Comparison of ENCODE assay signal across 8 mouse cellular contexts in the genomic region with DNA sequence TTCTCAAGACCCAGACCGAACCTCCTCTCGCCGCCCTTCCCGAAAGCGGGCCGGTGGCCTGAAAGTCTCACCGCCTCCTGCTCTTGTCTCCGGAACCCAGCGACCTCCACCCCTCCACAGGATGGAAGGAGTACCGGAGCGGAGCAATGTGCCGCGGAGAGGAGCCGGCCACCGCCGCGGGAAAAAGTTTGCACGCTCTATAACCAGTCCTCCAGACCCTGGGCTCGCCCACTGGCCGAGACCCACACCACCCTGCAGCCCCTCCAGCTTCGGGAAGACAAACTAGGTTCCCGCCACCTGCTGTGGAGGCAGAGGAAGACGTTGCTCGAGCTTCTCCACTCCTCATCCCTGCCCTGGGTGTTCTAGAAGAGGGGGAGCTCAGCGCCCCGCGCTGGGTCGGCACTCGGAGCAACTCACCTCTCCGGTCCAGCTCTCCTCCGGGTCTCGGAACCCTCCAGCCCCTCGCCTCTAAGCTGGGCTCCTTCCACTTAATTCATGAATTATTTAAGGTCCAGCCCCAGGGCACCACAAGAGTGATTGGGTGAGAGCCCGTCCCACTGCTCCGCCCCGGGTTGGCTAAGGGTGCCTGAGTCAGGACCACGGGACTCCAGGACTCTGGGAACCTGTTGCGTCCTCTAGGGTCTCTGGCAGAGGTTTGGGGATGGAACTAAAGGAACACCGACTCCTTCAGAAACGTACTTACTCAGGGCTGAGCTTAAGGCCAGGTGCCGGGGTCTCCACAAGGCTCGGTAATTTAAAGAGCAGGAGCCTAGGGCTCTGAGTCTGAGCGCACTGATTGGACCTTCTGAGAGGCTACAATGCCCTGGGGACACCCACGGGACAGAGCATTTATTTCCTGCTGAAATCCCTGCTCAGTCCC. TPM values are rescaled to one million over a fixed set of nuclear protein-coding genes. Genes with fewer than 3 reads are reported as not detected.
DNase-seq lines count a peak whose midpoint lies in the region; ATAC-seq and TF ChIP-seq lines count a peak whose summit lies in the region.

TSS of gene Prom1 (minus strand) at position 802 of the 880 bp plus-strand sequence.

- H3K9me3 ChIP-seq in liver, embryonic 11.5 days (ENCODE audit: control insufficient read depth, low read length): no peaks in the 10 kb centered on the region

- peak within 1 kb of the TSS; percentile 64 for H3K9ac ChIP-seq in liver, embryonic 11.5 days (ENCODE audit: low read depth, low read length)

- H3K27ac ChIP-seq in kidney, adult 2 months (ENCODE audit: insufficient read depth, low read depth, low read length): peak within 1 kb of the TSS; percentile 66
- H3K27ac ChIP-seq in liver, embryonic 11.5 days (ENCODE audit: low read depth, low read length): no peak within 1 kb of the TSS

- H3K36me3 ChIP-seq in kidney, adult 2 months (ENCODE audit: control insufficient read depth, insufficient read depth, low read length): no peaks in the 10 kb centered on the region
- no peaks in the 10 kb centered on the region for H3K36me3 ChIP-seq in liver, embryonic 11.5 days (ENCODE audit: control insufficient read depth, insufficient read depth, low read length)

- no peaks in the 10 kb centered on the region for H3K27me3 ChIP-seq in kidney, adult 2 months (replicated peaks; ENCODE audit: control insufficient read depth, insufficient read depth, low read length)
- H3K27me3 ChIP-seq in liver, embryonic 11.5 days (replicated peaks; ENCODE audit: control insufficient read depth, insufficient read depth, low read length): peaks cover 34% of the 10 kb centered on the region

- peaks cover 41% of the 10 kb centered on the region for H3K4me1 ChIP-seq in kidney, adult 2 months (ENCODE audit: control insufficient read depth, insufficient read depth, low read length)
- no peaks in the 10 kb centered on the region for H3K4me1 ChIP-seq in liver, embryonic 11.5 days (replicated peaks; ENCODE audit: control insufficient read depth, insufficient read depth, low read length)

- no peak for TF ChIP-seq CTCF in kidney, adult 2 months (conservative IDR thresholded peaks at IDR 0.05; ENCODE audit: insufficient read depth, insufficient read length, low read depth, low read length)

- no peak for TF ChIP-seq POLR2A in kidney, adult 2 months (IDR thresholded peaks at IDR 0.05; ENCODE audit: low read depth, low read length)

- peak within 1 kb of the TSS; percentile 75 for H3K4me2 ChIP-seq in liver, embryonic 11.5 days

- WGBS in kidney, adult 2 months: 5% methylated on average over 44 of the region's 44 CpGs
- WGBS in liver, embryonic 11.5 days: 2% methylated on average over 44 of the region's 44 CpGs

- H3K4me3 ChIP-seq in kidney, adult 2 months (ENCODE audit: insufficient read depth, low read depth, low read length): peak within 1 kb of the TSS; percentile 64
- peak within 1 kb of the TSS; percentile 57 for H3K4me3 ChIP-seq in liver, embryonic 11.5 days (ENCODE audit: low read depth, low read length)

- peak; percentile 3 to 15 for DNase-seq in spleen, postnatal 10 days (ENCODE audit: low spot score in 2 of 2)
- no peak for DNase-seq in spleen, postnatal 14 days (ENCODE audit: low spot score in 2 of 2)
- DNase-seq in kidney, adult 2 months: peak; percentile 81
- peak; percentile 56 for DNase-seq in liver, embryonic 11.5 days (ENCODE audit: low spot score)
- DNase-seq in neural tube, embryonic 10.5 days (ENCODE audit: extremely low spot score, low spot score): peak; percentile 83
- DNase-seq in adipocyte (ENCODE audit: low spot score): no peak

- ATAC-seq in common myeloid progenitor, adult 5-6 weeks (replicated peaks; ENCODE audit: low read depth, poor library complexity, severe bottlenecking): peak; percentile 51
- peak; percentile 35 for ATAC-seq in granulocyte monocyte progenitor cell, adult 5-6 weeks (replicated peaks; ENCODE audit: poor library complexity, severe bottlenecking)
- ATAC-seq in liver, embryonic 11.5 days (replicated peaks; ENCODE audit: low FRiP score): peak; percentile 50

RNA-seq across cellular contexts. Expression of gene Prom1, which starts in this region (rescaled TPM):
- 1.2 and 3.4 TPM in 2 replicates for total RNA-seq in common myeloid progenitor, adult 5-6 weeks (2017)
- 12.7 and 17.1 TPM in 2 replicates for total RNA-seq in granulocyte monocyte progenitor cell, adult 5-6 weeks (2014; fragmentation: Nextera tagmentation)
- total RNA-seq in granulocyte monocyte progenitor cell, adult 5-6 weeks (2017): 40.5 and 45.8 TPM in 2 replicates
- 53.6 and 67.6 TPM in 2 replicates for polyA plus RNA-seq in kidney, adult 2 months (2012; rRNA removed)
- polyA plus RNA-seq in liver, embryonic 11.5 days (2014; fragmentation: Nextera tagmentation; extraction: Ambion mirVana): 23.0 and 23.9 TPM in 2 replicates

Comparison
In these comparisons a context has a peak if more than half of its experiments do, and no peak if none do; other contexts are left out.
1. DNase-seq: peak in spleen, postnatal 10 days (2 of 2), kidney, adult 2 months (single experiment), liver, embryonic 11.5 days (single experiment) and neural tube, embryonic 10.5 days (single experiment); none in spleen, postnatal 14 days (0 of 2) and adipocyte (single experiment).
2. Peak in every context shown above with its lines, with median percentiles within 50 percentile points of each other: ATAC-seq.